Mouse (Mus musculus) cerebellum, postnatal 4 days (tissue): ENCODE results near the gene Ankle1.

Experiments used
- DNase-seq, 2 experiments: peaks; one replicate each; pipeline ENCODE4 v3.0.0; 2022; ENCODE audit warnings: low spot score in 2 of 2, mixed read lengths in 1 of 2

Gene Ankle1

DNA sequence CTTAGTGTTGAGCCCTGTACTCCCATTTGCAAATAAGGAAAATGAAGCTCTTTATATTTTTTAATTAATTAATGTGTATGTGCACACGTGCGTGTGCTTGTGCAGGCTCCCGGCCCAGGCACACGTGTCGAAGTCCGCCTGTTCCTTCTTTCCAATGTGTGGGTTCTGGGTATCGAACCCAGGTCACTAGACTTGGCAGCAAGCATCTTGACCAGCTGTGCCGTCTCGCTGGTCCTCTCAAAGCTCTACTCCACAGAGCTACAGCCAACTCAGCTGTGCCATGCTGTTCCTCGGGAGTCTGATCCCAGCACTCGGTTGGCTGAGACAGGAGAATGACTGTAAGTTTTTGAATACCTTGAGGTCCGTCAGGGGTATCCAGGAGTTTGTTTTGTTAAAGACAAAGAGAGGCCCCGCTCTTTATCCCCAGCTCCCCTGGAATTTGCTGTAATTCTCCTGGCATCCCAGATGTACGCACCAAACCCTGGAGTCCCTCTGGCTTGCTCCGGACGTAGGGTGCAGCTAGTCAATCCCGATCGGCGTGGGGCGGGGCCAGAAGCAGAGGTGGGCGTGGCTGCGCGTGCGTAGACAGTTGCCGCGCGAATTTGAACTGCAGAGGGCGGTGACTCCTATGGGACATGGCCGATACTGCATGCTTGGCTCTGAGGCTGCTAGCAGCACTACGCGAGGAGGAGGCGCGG is at the start of gene Ankle1:
Gene Ankle1 (plus strand): TSS at position 610 of the 698 bp plus-strand sequence.
- peak; percentile 93 to 98 for DNase-seq

DNA sequence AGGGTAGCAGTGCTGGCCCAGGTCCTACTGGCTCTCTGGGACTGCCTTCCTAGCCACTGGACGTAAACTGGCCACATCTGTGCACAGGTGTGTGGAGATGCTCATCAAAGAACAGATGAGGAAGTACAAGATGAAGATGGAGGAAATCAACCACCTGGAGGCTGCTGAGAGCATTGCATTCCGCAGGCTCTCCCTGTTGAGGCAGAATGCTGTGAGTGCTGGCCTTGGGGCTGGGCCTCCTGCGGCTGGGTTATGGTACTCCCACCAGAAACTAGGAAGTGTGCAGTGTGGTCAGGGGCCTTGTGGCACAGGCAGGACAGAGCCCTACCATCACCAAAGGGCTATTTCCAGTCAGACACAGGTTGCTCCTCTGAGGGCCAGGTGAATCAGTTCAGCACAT is 47.8 kb upstream of the Ankle1 start:
- no peak for DNase-seq

DNA sequence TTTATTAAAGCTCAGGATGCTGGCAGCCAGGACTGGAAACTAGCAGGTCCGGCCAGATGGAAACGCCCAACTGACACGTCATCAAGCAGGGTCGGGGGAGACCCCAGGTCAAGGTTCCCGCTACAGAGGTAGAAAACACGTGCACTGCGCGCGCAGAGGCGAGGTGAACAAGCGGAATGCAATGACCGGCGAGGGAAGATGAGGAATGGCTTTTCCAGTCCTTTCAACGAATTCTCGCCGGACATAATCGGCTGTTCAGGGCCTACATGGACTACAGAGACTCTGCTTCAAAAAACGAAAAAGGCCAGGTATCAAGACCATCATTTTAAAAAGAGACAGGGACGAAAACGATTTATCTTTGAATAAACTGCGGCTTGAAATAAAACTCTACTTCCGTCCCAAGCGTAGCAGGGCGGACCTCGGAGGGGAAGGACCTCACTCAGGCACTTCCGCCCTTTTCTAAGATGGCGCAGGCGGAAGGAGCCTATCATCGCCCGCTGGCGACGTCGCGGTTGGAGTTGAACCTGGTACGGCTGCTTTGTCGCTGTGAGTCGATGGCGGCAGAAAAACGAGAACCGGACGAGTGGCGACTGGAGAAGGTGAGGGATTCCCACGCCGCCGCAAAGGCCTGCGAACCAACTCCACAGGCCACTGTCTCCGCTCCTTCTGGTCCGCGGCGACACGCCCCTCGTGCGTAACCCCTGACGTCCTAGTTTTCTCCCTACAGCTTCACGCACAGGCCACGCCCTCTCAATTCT is 38.9 kb upstream of the Ankle1 start, which contains the start of gene Use1:
Gene Use1 (plus strand): TSS at position 78 of the 758 bp plus-strand sequence.
- DNase-seq = peak in 1 of 2 experiments; percentile 84

DNA sequence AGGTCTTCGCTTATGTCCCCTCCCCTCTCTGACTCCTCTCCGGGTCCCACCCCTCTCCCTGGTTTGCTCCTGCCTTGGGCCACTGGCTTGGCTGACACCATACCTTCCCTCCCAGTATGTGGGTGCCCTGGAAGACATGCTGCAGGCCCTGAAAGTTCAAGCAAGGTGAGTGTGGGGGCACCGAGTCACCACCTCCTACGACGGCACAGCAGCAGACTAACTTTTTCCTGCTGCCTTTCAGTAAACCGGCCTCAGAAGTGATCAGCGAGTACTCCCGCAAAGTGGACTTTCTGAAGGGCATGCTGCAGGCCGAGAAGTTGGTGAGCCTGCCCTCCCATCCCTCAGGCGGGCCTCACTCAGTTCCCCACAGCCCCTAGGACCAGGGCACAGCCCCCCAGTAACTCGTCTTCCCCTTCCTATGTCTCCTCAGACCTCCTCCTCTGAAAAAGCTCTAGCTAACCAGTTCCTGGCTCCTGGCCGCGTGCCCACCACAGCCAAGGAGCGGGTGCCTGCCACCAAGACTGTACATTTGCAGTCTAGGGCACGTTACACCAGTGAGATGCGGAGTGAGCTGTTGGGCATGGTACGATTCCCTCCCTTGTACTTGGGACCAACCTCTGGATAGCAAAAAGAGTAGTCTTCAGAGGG is 38.2 kb upstream of the Ankle1 start:
- DNase-seq = no peak

DNA sequence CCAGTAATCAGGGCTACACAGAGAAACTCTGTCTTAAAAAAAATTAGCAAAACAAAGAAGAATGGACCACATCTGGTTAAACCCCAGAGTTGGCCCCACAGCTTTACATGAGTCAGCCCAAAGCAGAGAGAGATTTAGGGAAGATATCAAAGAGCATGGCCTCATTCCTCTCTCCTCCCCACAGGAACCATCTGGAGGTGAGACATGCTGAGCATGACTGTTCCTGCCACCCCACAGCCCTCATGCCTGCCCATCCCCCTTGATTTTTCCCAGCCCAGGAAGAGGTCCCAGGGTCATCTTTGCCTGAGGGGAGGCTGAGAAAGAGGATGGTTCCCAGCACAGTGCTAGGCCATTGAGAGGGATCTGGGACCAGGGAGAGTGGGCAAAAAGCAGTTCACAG is 37.4 kb upstream of the Ankle1 start:
- DNase-seq = no peak

DNA sequence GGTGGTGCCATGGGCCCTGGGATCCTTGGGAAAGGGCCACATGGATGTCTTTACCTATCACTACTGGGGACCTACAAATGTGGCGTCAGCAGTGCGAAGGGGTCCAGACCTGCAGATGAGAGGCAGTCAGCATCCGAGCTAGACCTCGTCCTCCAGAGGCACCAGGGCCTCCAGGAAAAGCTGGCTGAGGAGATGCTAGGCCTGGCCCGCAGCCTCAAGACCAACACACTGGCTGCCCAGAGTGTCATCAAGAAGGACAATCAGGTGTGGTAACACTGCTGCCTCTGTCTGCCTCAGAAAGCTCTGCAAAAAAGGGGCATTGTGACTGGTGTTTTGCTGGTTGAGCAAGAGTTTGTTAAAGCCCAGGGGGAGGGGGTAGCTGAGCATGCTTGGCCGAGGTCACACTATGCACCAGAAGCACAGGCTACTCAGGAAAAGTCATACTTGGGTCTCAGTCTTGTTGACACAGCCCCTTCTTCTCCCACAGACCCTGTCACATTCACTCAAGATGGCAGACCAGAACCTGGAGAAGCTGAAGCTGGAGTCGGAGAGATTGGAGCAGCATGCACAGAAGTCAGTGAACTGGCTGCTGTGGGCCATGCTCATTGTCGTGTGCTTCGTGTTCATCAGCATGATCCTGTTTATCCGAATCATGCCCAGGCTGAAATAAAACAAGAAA is 36.6 kb upstream of the Ankle1 start:
- no peak for DNase-seq

DNA sequence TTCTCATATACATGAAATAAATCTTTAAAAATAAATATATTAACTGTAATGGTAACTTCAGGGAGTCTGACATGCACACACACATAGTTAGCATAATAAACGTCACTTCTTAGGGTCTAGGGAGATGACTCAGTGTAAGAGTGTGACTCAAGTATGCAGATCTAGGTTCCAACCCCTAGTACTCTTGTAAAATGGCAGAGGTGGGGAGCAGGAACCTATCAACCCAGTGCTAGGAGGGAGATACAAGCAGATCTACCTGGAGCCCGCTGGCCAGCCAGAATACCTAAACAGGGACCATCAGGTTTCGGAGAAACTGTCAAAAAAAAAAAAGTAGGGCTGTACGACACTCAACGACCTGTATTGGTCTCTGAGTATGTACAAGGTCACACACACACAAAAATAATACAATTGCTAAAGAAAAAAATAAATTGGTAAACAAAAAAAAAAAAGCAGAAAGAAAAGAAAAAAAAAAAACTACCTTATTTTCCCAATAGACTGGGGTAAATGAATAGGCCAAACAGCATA is 35.0 kb upstream of the Ankle1 start:
- no peak for DNase-seq

DNA sequence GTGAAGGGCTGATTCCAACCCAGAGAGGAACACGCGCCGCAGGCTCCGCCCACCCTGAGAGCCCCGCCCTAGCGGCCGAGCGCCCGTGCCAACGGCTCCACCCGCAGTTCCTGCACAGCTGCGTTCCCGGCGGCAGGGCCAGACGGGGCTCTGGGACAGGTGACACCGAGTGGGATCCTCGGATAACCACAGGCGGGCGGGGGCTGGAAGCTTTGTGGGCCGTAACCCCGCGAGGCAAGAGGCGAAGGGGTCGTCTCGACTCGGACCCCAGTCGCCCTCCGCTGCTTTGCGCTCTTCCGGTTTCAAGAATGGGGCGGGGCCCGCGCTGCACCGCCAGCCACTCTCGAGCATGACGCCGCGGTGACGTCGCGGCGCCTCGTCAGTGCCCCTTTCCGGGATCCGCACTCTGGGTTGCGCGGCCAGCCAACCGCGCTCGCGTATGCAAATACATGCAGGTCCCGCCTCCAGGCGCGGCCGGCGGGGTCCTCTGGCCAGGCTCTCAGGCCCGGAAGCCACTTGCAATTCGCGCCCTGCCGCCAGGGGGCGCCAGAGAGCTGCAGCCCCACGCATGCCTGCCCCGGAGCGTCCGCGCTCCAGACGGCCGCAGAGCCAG is 34.5 kb upstream of the Ankle1 start, which contains the start of gene Ocel1:
Gene Ocel1 (plus strand): TSS at position 63 of the 613 bp plus-strand sequence.
- DNase-seq = peak; percentile 91 to 96

DNA sequence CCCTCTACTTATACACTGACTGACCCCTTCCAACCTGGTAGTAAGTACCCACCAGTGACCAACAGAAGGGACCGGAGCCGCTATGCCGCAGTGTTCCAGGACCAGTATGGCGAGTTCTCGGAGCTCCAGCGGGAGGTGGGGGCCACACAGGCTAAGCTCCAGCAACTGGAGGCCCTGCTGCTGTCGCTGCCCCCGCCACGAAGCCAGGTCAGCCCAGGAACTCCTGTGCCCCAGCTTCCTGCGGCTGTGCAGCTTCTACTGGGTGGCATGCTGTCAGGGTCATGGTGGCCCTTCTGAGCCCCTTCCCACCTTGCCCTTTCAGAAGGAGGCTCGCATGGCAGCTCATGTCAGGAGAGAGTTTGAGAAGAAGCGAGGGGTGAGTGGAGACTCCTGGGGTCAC is 33.4 kb upstream of the Ankle1 start:
- no peak for DNase-seq

DNA sequence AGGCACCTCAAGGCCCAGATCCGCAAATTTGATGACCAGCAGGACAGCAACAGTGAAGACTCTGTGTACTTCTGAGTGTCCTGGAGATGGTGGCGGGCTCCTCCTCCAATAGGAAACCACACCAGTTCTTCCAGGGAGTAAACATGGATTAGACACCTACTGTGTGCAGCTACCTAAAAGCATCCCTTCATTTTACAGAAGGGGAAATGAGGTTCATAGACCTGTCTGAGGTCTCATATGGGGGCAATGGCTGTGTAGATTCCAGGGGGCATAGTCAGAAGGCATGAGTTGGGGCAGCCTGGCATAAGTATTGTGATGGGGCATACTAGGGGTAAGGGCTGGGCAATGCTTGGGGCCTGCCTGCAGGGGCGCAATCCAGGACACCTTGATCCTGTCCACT is 32.8 kb upstream of the Ankle1 start:
- no peak for DNase-seq

DNA sequence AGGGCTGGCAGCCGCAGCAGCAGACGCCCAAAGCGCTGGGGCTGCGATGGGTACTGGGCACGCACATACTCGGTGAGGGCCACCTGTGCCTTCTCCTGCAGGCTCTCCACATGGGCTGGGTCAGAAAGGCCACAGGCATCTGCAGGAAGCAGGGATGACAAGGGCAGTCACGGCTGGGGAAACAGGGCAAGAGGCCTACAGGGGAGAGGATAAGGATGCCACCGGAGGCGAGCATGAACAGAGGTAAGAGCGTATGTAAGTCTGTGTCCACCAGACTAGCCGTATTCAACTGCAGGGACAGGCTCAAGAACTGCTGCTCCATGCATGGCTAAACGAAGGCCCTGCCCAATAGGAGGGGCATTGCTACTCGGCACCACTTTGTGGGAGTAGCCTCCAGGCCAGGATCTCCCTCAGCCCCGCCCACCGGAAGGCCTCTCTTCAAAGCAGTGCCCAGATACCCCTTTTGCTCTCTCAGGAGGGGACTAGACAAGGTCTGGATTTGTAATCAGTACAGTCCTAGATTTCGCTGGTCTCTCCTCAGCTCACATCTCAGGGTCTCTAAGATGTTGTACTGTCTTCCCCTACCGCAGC is 31.1 kb upstream of the Ankle1 start:
- no peak for DNase-seq

DNA sequence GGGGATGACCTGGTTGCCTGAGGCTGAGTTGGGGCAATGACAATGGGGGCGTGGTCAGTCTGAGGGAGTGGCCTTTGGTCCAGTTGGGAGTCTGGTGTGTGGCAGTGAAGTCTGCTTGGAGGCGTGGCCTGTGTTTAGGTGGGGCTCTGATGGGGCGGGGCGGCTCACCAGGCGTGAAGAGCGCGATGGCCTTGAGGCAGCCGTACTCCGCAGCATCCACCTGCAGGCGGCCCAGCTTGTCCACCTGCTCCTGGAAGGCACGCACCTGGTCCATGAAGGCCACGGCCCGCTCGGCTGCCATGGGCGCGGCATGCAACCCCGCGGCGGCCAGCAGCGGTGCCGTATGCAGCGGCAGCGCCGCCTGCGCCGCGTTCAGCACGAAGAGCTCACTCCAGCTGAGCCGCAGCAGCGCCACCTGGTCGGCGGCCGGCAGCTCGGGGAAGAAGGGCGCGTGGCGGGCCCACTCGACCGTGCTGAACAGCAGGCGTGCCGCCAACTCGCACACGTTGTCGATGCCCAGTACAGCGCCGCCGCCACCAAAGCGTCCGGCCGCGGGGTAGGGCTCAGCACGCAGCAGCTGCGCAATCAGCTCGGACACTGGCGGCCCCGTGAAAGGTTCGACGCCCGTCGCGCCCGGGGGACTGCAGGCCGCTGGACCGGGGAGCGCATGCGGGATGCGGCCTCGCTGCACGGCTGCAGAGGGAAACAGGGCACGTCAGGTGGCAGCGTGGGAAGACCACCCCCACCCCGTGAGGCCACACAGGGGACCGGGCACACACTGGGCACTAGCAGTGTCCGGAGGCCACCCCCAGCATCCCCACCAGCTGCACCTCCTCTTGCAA is 30.0 kb upstream of the Ankle1 start:
- DNase-seq = peak in 1 of 2 experiments; percentile 61

DNA sequence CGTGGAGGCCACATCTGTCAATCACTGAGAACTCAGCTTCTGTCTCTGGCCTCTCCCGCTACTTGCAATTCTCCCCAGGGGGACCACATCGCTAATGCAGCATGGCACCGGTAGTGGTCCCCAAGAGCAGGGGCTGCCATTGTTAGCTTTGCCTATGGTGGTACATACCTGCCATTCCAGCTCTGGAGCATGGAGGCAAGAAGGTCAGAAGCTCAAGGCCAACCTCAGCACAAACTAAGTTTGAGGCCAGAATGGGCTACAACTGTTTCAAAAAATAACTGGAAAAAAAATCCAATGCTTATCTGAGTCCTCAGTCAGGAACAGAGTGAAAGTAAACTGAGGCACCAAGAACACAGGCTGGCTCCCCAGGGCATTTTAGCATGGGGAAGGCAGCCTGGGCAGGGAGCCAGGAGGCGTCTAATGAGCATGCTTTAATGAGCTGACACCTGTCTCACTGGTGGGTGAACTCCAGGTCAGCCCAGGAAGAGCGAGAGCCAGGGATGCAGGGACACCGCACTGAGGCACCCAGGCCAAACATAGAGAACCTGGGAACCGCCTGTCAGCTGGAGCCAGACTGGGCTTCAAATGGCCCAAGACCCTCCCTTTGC is 29.3 kb upstream of the Ankle1 start:
- no peak for DNase-seq

DNA sequence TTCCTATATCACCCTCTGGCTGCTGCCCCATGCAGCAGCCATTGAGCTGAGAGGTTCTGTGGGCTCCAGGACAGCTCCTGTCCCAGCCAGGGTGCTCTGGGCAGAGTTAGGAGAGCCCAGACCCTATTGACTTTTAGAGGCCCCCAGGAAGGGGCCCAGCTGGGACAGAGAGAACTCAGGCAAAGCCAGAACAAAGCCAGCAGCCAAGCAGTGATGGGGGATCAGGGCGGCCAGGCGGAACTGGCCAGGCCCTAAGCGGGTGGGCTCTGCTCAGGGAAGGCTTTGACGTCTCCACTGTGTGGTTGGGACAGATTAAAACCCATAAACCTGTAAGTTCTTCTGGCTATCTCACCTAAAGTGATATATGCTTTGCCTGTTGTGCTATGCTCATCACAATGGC is 26.8 kb upstream of the Ankle1 start:
- no peak for DNase-seq

DNA sequence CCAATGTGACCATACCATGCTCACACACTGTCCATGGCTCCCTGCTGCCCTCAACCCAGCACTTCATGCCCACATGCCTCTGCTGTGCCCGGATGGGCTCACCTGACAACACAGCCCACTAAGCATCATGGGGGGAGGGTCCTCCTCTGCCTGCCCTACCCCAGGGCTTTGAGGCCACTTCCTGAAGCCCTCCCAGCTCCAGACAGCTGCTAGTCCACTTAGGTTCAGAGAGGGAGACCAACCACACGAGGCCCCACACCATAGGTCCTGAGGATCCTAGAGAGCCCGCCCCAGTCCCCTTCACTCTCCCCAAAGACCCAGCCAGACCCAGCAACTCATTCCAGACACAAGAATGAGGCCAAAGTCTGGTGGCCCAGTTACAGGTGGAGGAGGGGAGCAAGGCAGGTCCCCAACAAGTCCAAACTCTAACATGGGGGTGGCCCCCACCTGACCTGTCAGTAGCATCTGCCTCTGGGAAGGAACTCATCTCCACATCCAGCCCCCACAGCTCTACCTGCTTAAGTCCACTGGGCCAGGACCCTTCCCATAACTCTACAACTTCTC is 26.2 kb upstream of the Ankle1 start:
- DNase-seq = no peak

DNA sequence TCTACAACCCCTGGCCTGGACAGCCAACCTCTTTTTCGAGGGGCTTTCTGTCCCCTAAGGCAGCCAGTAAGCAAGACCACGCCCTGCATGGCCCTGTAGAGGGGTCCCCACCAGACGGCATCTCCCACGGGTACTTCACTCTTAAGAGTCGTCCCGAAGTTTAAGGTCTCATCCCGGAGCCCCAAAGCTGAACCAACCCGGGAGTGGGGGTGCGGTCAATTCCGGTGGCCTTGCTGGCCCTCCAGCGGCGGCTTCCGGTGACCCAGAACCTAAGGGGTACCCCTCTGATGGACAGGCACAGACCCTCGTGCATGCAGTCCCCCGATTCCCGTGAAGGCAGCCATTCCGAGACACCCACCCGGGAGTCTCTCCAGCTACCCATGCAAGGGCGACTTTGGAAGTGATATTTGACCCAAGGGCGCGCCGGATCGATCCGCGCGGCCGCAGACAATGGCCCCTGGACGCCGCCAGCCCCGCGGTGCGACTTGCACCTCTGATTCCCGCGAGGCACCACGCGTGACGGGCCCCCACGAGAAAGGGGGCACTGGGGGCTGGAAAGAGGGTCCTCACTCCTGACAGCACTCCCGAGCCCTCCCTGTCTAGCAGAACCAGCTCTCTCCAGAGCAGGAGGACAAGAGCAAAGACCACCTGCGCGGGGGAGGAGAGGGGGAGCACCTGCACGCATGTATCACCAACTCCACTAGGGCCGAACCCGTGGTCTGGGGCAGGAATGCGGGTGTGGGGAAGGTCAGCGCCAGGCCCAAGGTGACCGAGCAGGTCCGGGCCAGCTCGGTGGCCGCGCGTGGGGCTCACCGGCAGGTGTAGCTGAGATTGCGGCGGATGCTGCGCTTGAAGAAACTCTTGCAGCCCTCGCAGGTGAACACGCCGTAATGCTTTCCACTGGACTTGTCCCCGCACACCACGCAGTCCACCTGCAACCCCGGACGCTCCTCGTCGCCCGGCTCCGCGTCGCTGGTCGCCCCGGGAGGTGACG is 25.3 kb upstream of the Ankle1 start:
- DNase-seq = no peak

DNA sequence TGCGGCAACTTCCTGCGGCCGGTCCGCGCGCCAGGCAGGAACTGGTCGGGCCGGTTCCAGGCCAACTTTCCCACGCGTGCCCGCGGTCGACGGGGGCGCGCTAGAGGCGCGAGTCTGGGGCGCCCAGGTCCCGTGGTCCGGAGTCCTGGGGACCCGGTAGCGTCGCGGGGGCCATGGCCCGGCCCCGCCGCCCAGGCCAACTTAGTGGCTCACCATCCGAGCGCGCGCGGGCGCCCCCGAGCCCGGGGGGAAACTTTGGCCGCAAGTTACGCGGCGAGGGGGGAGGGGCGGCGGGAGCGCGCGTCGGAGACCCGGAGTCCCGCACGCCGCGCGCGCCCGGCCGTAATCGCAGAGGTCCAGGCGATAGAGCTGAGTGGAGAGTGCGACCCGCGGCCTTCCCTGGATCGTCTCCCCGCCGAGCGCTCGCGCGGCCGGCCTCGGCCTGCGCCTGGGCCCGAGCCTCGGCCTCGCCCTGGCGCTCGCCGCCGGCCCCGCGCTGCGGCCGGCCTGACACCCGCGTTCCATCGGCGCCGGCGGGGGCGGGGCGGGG is 24.3 kb upstream of the Ankle1 start, which contains the start of gene Nr2f6:
Gene Nr2f6 (minus strand): TSS at position 540 of the 550 bp plus-strand sequence.
- DNase-seq = peak in 1 of 2 experiments; percentile 78
